Mouse (Mus musculus): ENCODE measurements around the gene Gm6268.

Gm6268 gene

DNA sequence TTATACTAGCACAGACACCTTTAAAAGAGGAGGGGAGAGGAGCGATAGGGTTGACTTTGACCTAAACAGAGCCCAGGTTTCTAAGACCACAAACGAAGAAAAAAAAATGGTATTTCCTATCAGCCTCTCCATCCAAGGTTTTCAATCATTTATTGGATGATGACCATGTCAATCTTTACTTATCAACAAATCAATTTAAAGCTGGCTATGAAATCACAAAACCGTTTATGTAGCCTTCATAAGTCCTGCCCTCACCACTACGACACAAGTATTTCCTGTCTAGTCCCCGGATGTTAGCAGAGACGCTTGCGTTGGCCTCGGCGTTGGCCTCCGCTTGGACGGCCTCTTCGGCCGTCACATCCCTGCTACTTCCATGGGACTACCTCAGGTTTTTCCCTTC is at the start of gene Gm6268:
TSS of gene Gm6268 (plus strand) at position 301 of the 400 bp plus-strand sequence.
- DNase-seq (ENCODE audit: extremely low spot score, low spot score), result no peak

DNA sequence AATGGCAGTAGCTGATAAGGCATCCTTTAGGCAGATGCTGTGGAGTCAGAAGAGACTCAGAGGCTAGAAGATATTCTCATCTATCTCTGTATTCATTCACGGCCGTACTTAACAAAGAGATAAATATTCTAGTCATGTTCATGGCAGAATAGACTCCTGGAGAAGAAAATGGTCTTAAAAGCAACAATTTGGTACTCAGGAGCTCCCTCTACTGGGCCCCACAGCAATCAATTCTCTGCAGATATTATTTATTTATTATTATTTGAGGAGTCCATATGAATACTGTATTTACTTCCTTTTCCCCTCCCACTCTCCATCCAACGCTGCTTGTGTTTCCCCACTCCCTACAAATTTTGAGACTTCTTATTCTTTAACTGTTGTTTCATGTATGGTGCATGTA is 48.6 kb upstream of the Gm6268 start:
- no peak for DNase-seq (ENCODE audit: extremely low spot score, low spot score)

DNA sequence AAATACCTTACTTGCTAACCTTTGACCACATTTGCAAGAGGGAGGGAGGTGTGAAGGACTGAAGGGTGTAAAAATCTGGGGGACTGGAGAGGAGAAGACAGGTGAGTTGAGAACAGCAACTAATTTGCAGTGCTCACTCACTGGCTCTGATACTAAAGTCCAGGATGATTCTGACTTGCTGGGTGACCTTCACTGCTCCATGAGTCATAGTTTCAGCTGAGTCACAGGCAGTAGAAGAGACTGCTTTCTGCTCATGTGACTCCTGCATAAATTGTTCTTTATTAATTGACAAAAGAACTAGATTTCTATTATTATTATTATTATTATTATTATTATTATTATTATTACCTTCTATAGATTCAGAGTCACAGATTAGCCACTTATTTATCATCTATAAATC is 15.7 kb upstream of the Gm6268 start:
- DNase-seq (ENCODE audit: extremely low spot score, low spot score), result no peak

DNA sequence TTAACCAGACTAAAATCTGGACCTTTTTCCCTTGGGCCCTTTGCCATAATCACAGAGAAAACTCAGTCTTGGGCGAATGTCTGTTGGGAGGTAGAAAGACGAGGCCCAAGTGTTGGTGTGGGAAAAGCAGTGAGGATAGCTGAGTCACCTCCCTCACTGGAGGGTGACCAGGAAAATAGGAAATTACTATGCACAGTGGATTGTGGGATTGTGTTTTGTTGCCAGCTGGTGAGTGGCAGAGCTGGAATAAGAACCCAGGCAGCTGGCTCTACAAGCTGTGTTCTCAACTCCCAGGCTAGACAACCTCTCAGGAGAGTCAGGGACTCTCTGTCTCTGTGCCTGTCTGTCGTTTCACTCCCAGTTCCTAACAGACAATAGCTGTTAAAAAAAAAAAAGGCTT is 11.1 kb upstream of the Gm6268 start:
- no peak for DNase-seq (ENCODE audit: extremely low spot score, low spot score)

DNA sequence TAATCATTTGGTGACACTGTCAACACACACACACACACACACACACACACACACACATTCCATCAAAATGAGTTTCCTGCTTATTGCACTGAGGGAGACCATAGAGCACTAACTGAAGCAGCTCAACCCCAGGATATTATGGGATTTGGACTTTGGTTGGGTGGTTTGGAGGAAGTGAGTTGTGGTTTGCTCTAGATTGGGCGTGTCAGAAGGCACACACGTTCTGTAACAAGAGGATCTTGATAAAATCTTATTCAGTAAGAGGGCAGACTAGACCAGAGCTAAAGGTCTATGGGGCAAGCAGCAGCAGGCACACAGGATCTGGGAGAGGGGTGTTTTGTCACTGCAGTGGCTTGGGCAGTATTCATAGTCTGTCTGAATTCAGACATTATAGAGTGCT is 10.6 kb upstream of the Gm6268 start:
- DNase-seq (ENCODE audit: extremely low spot score, low spot score), result no peak

DNA sequence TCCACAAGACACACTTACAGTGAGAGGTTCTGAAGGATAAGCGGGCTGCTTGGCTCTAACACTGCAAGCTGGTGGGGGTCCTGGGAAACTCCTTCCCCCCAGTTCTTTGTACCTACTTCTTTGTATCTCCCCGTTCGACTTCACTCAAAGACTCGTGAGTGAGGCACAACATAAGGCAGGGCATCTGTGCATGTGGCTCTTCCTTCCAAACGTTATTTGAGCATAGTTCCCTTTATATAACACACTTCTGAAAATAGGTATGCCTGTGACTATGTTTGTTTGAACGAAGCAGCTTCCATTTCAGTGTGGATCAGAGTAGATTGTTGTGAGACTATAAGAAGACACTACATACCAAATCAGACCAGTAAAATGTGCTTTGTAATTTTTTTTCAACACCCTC is 8.4 kb upstream of the Gm6268 start:
- no peak for DNase-seq (ENCODE audit: extremely low spot score, low spot score)

DNA sequence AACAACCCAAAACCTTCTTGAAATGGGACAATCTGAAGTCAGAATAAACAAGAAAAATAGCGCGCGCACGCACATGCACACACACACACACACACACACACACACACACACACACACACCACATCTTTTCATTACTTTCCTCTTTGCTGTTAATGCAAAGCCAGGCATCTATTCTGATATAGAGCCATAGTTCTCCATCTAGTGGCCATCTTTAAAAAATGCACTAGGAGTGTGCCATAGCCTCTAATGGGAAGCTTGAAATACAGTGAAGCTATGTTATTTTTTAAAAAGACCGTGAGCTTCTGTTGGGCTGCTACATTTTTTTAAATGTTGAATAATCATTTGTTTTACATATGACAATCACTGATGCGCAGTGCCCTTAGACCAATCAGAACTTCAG is 7.8 kb upstream of the Gm6268 start:
- no peak for DNase-seq (ENCODE audit: extremely low spot score, low spot score)

DNA sequence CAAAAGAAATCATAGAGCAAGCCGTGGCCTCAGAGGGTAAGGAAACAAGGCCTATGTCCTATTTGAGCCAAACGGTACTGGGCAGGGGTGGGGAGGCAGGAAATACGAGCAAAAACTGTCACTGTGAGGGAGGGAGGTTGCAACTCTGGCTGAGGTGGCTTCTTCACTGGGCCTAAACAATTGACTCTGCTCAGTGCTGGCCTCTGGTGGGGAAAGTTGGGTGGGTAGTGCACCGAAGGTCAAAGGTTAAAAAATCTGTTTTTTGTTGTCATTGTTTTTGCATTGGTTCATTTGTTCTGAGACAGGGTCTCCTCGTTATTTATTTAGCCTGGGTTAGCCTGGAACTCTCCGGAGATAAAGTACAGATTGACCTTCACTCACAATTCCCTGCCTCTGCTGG is 1.2 kb downstream of the Gm6268 start:
- no peak for DNase-seq (ENCODE audit: extremely low spot score, low spot score)

DNA sequence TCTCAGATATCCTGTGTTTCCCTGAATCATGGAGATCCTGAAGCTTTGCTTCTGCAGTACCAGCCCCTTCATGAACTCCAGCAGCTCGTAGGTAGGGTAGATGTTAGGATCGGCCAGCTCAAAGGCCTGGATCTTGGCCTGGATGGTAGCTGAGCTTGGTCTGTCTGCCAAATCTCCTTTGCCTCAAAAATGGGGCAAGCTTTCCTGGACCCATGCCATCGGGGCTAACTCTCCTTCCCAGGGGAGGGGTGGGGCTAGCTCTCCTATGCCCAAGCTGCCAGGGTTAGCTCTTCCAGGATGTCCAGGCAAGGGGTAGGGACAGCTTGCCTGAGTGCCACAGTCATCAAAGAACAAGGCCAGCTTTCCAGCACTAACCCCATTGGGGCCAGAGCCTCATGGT is 18.1 kb downstream of the Gm6268 start:
- no peak for DNase-seq (ENCODE audit: extremely low spot score, low spot score)

DNA sequence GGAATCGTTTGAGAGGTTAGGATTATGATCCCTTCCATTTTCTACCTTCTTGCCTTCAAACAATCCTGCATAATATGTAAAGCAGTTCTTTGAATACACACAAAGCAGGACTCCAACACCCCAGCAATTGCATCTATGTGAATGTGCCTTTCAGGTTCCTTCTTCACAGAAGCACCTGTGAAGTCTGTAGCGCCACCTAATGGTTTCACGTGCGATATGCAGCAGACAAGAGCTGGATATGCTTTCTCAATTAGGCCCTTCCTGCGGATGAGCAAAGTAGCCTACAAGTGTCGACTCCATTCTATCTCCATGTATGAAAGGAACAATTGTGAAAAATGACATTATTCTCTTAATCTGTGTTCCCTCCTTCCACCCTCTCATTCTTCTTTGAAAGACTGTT is 33.9 kb downstream of the Gm6268 start:
- DNase-seq (ENCODE audit: extremely low spot score, low spot score), result no peak

DNA sequence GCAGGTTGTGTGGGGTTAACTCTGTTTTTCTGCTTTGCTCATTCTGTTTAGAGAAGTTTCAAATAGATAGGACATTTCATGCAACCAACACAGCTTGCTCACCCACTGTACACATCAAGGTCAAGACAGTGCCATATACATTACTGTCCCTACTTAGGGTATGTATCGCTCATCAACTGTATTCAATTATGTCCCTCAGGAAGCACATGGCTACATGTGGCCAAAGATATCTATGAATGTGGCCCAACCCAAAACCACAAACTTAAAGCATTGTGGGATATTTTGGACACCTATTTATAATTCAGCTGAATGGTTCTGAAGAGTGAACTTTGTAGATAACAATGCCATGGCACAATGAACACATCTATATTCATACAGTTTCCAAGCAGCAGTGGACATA is 36.9 kb downstream of the Gm6268 start:
- no peak for DNase-seq (ENCODE audit: extremely low spot score, low spot score)

Measured in neural tube, embryonic 10.5 days (tissue).